Mouse (Mus musculus) left cerebral cortex, postnatal 36 days (tissue): Measurements from ENCODE around the gene Trim8. TPM values are rescaled to one million over a fixed set of nuclear protein-coding genes. Genes with fewer than 3 reads are reported as not detected.
A peak's percentile ranks its signal among the peaks of the same experiment; 100 is the strongest.

ENCODE experiments used
- DNase-seq, 2 experiments: peaks; one replicate each; pipeline ENCODE4 v3.0.0; 2021 to 2022; ENCODE audit warnings: low spot score in 2 of 2, mixed read lengths in 1 of 2
- intact Hi-C: fragments of 180-260 bp; cut with DNase I; formaldehyde crosslinking; loops from one replicate; pipeline ENCODE4 v1.15.1; 2025
- total RNA-seq, 2 experiments: library from RNA; stranded (reverse); gene quantifications; 2 replicates each; pipeline ENCODE4 v1.2.3; 2021

Trim8 gene
- total RNA-seq, 2 experiments from 2014 or later, result 109 to 114 TPM

GRCm38 (mm10) chr19:46478242-46478641 lies 23.3 kb upstream of the Trim8 start:
- no peak for DNase-seq
- intact Hi-C loops, result no loop called here

GRCm38 (mm10) chr19:46478826-46479225 lies 22.7 kb upstream of the Trim8 start:
- DNase-seq, result no peak
- intact Hi-C loops, result no loop called here

GRCm38 (mm10) chr19:46479306-46480075 lies 22.0 kb upstream of the Trim8 start:
- no peak for DNase-seq
- intact Hi-C loops, result no loop called here

- DNase-seq, result no peak
Measured at GRCm38 (mm10) chr19:46480624-46481345, 20.7 kb upstream of the Trim8 start.

GRCm38 (mm10) chr19:46481352-46481751 lies 20.1 kb upstream of the Trim8 start:
- DNase-seq, result no peak
- intact Hi-C loops, result no loop called here

More at GRCm38 (mm10) chr19:46480624-46481345, 20.7 kb upstream of the Trim8 start:
- intact Hi-C loops, result no loop called here

- intact Hi-C loops, result no loop called here
Measured at GRCm38 (mm10) chr19:46481756-46482155, 19.7 kb upstream of the Trim8 start.

GRCm38 (mm10) chr19:46482896-46483516 lies 18.5 kb upstream of the Trim8 start:
- no peak for DNase-seq
- intact Hi-C loops, result no loop called here

More at GRCm38 (mm10) chr19:46481756-46482155, 19.7 kb upstream of the Trim8 start:
- DNase-seq, result no peak

GRCm38 (mm10) chr19:46483701-46484328 lies 17.7 kb upstream of the Trim8 start:
- intact Hi-C loops, result no loop called here
- peak; percentile 54 to 56 for DNase-seq

- intact Hi-C loops, result no loop called here
- DNase-seq, result peak; percentile 57 to 60
Measured at GRCm38 (mm10) chr19:46484518-46484917, 17.0 kb upstream of the Trim8 start.

- DNase-seq, result no peak
- intact Hi-C loops, result no loop called here
Measured at GRCm38 (mm10) chr19:46485847-46486246, 15.7 kb upstream of the Trim8 start.

- intact Hi-C loops, result no loop called here
- no peak for DNase-seq
Measured at GRCm38 (mm10) chr19:46486709-46487108, 14.8 kb upstream of the Trim8 start.

GRCm38 (mm10) chr19:46489448-46489847 lies 12.1 kb upstream of the Trim8 start:
- intact Hi-C loops, result no loop called here
- no peak for DNase-seq

GRCm38 (mm10) chr19:46490634-46491033 lies 10.9 kb upstream of the Trim8 start:
- intact Hi-C loops, result no loop called here
- no peak for DNase-seq

- DNase-seq, result no peak
Measured at GRCm38 (mm10) chr19:46495136-46495535, 6.4 kb upstream of the Trim8 start.

GRCm38 (mm10) chr19:46497230-46497629 lies 4.3 kb upstream of the Trim8 start:
- no peak for DNase-seq
- intact Hi-C loops, result no loop called here

More at GRCm38 (mm10) chr19:46495136-46495535, 6.4 kb upstream of the Trim8 start:
- intact Hi-C loops, result no loop called here

- no peak for DNase-seq
- intact Hi-C loops, result no loop called here
Measured at GRCm38 (mm10) chr19:46499539-46499835, 2.0 kb upstream of the Trim8 start.

- intact Hi-C loops, result loop anchor here (2.0 to 5.0 kb wide), 3 partner anchors 23 to 103 kb away; partner anchors contain the start of gene Sufu
Measured at GRCm38 (mm10) chr19:46499836-46500580, 1.5 kb upstream of the Trim8 start.

GRCm38 (mm10) chr19:46500581-46501341 lies 741 bp upstream of the Trim8 start:
- DNase-seq, result peak in 1 of 2 experiments; percentile 43

More at GRCm38 (mm10) chr19:46499836-46500580, 1.5 kb upstream of the Trim8 start:
- peak; percentile 91 to 94 for DNase-seq

More at GRCm38 (mm10) chr19:46500581-46501341, 741 bp upstream of the Trim8 start:
- intact Hi-C loops, result loop anchor here (2.0 to 5.0 kb wide), 3 partner anchors 24 to 104 kb away; partner anchors contain the start of gene Sufu
